Mouse (Mus musculus) cerebellum, postnatal 36 days (tissue): ENCODE results near the gene Slc15a2.

Experiments
- DNase-seq, 2 experiments: peaks; one replicate each; pipeline ENCODE4 v3.0.0; 2021 to 2022; ENCODE audit warnings: mixed read lengths in 2 of 2

Slc15a2 gene

GRCm38 (mm10) chr16:36747767-36748166 lies 37.0 kb downstream of the Slc15a2 start:
- DNase-seq = no peak

DNA sequence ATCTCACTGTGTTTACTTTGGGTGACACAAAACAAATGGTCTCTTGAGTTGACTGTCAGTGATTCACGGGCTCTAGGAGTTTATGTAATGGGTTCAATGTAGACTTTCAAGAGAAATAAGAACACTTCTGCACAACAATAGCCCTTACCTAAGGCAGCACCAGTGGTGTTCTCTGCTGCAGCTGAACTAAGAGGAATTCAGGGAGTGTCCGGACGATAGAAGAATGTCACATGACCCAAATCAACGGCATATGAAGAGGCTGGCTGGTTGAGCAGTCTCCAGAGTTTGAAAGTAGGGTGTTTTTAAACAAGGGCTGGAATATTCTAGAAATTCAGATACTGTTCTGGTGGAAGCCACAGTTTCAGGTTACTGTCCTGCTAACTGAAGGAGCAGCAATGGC lies 37.7 kb downstream of the Slc15a2 start:
- DNase-seq = no peak

- no peak for DNase-seq
Measured at GRCm38 (mm10) chr16:36743580-36743979, 41.2 kb downstream of the Slc15a2 start.

DNA sequence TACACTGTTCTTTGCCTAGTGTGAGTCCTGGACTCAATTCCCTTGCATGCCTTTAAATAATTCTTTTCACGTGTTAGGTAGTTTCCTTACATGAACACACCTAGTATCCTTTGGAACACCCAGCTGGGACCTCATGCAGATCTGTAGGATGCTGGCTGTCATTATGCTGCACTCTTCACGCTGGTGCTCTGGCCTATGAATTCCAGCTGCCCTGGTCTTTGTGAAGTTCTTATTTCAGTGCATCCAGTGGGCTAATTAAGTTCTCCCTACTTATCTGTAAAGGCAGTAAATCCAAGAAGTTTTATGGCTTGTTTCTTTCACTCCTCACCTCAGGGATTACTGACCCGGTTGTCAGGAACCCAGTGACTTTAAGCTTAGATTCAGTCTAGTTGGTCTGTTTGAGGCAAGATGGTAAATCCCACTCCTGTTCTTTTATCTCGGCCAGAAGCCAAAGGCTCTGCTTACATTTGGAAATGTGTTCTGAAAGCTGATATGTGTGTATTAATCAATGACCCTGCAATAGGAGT lies 45.3 kb downstream of the Slc15a2 start:
- no peak for DNase-seq

DNA sequence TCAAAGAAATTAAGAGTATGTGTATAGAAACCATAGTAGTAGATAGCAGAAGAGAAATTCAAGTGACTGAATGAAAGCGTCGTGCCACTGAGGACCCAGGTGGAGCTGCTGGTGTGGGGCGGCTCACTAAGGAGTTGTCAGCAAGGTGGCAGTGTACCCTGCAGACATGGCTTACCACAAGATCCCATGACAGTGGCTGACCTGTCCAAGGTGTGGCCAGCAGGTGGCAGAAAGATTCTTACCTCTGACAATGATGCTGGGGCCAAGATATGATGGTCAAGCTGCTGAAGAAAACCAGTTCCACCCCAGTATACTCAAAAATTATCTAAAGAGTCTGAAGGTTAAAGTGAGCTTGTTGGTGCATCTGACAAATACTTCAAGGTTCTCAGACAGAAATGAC lies 49.3 kb downstream of the Slc15a2 start:
- DNase-seq = no peak

DNA sequence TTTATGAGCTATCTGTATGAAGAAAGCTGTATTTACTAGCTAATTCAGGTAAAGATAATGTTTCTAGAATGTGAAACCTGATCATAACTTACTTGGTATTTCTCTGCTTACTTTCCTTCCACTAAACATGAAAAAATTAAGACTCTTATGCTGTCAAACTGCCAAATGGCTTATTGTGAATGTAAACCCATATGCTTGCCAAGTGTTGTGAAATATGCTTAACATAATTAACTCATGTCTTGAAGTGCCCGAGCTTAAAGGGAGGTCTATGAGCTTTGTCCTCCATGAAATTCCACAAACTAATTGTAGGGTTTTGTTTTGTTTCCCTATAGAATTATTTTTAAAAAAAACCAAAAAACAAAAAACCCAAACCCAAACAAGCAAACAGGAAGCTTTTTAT lies 50.9 kb downstream of the Slc15a2 start:
- no peak for DNase-seq

GRCm38 (mm10) chr16:36732572-36732971 lies 52.2 kb downstream of the Slc15a2 start:
- DNase-seq = no peak

DNA sequence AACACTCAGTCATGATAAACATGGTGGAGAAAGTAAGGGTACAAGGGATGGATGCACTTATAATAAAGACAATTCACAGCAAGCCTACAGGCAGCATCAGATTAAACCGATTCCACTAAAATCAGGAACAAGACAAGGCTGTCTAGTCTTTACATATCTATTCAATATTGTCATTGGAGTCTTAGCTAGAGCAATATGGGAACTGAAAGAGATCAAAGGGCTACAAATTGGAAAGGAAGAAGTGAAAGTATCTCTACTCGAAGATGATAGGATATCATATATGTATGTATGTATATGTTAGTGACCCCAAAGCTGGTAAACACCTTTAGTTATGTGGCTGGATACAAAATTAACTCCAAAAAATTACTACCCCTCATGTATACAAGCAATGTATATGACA lies 55.8 kb downstream of the Slc15a2 start:
- DNase-seq = no peak

- no peak for DNase-seq
Measured at GRCm38 (mm10) chr16:36723880-36724443, 60.8 kb downstream of the Slc15a2 start.

DNA sequence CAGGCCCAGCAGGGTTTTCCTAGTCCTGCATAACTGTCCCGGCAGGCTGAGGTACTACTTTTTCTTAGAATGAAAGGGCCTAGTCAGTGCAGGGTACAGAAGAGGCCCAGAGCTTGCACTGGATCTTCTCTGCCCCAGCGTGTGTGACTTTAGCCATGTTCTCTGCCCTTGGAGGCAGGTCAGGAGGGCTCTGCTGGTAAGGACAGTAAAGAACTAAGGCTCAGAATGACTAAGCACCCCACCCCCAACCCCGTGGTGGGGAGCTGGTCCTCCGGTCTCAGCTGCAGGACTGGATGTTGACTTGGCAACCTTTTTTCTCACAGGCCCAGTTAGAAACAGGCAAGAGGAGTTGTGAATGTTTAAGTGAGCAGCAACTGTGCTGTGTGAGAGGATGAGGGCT lies 62.0 kb downstream of the Slc15a2 start:
- no peak for DNase-seq

DNA sequence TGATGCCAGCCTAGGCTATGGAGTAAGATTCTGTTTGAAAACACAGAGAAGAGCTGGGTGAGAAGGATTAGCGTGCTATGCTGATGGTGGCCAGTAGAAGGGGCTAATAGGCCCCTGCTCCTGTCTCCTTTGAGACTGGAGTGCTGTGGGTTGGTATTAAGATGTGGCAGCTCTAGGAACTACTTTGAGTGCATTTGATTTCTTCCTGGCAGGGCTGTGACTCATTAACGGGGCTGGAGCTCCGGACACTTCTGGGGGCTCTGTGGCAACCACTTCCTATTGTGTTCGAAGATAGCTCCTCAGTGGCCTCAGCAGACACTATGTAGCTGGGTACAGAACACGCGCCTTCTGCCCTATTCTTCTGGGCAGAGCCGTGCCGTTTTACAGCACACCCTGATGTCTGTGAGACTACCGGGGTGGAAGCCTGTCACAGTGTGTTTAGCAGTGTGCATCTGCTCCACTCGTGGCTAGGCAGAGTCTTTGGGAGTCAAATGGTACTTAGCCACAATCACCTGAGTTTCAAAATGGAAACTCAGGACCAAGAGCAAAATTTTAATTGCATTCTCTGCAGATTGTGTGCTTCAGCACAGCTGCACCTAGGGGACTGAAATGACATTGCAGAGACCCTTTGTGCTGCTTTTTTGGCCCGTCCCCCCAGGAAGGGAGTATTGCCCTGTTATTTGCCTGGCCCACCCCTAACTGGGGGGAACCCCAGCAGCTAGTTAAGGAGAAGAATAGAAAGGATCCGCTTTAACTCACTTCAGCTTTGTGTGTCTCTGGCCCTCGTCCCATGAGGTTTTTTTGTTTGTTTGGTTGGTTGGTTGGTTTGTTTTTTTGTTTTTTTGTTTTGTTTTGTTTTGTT lies 64.3 kb downstream of the Slc15a2 start:
- no peak for DNase-seq

- no peak for DNase-seq
Measured at GRCm38 (mm10) chr16:36718637-36719036, 66.1 kb downstream of the Slc15a2 start.

DNA sequence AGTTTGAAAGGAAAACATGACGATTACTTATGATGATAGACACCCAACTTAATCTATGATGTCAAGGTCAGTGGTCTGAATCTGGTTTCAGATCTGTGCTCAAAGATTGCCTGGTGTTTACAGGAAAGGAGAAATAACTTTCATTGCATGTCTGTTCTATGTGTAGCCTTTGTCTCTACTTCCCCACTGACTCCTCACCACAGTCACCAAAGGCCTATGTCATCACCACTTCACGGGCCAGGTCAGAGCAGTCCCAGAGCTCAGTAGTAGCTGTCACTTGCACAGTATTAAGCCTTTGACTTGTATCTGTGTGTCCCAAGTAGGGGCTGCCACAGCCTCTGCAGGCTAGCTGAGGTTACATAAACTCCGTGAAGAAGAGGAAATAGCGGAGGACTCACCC lies 67.3 kb downstream of the Slc15a2 start:
- DNase-seq = no peak

GRCm38 (mm10) chr16:36711760-36712159 lies 73.0 kb downstream of the Slc15a2 start:
- no peak for DNase-seq

- no peak for DNase-seq
Measured at GRCm38 (mm10) chr16:36710794-36711193, 74.0 kb downstream of the Slc15a2 start.

DNA sequence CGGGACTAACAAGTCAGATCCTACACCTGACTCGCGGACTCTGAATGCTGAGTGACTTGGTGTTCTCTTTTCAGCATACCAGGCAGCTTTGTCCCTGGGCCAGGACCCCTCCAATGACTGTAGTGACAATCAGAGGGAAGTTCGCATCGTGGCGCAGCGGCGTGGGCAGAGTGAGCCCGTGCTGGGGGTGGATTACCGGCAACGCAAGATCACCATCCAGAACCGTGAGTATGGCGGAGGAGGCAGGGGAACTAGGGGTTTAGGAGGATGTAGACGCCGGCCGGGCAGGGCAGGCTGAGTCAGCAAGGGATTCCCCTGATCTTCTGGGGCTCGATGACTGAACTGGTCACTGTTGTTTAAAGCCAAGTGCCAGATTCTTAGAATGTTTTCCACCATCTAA lies 75.4 kb downstream of the Slc15a2 start:
- no peak for DNase-seq

DNA sequence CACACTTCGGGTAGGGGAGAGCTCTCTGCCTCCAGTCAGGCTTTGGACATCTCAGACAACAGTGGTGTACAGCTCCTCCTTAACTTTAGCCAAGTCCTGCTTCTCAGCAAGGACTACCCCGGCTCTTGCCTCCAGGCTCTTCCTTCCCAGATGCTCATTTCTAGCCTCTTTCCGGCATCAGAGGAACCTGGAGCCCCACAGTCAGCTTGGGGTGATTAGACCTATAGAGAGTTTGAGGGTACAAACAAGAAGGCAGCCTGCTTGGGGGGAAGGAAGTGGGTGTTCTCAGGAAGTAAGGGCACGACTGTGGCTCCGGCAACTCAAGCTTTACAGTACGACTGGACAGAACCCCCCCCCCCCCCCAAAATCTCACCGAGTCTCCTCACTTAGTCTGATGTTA lies 76.0 kb downstream of the Slc15a2 start:
- no peak for DNase-seq

- DNase-seq = no peak
Measured at GRCm38 (mm10) chr16:36707702-36708423, 76.9 kb downstream of the Slc15a2 start.

GRCm38 (mm10) chr16:36700484-36700883 lies 84.3 kb downstream of the Slc15a2 start:
- no peak for DNase-seq
